Mouse (Mus musculus): ENCODE results near the gene Zbtb9.

DNA sequence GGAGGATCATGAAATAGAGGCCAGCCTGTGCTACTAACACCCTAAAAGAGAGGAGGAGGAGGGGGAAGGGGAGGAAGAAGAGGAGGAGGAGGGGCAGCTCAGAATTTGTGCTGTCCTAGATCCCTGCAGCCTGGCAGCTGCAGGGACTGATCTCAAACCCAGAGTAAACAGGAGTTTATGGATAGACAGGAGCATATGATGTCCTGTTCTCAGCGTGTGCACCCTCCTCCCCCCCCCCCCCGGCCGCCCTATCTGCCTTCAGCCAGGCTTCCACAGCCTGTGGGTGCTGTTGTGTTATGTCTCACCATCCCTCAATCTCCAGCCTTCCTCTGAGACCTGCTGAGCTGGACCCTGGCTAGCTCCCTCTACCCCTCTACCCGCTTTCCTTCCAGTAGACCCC, 55.9 kb downstream of the Zbtb9 start, which contains the start of gene Bak1:
- TF ChIP-seq CTCF (IDR thresholded peaks at IDR 0.05; ENCODE audit: insufficient read depth, low read length) (no peak), POLR2A (IDR thresholded peaks at IDR 0.05; ENCODE audit: borderline replicate concordance, extremely low read depth, low read depth, low read length) (no peak)
